Mouse (Mus musculus): ENCODE measurements at regions not wholly inside any gene's neighbourhood (a gene's known extent, or its start where the extent isn't known, plus 50 kb on each side); places are given as distances from the start of the nearest gene placed in this dataset.

DNA sequence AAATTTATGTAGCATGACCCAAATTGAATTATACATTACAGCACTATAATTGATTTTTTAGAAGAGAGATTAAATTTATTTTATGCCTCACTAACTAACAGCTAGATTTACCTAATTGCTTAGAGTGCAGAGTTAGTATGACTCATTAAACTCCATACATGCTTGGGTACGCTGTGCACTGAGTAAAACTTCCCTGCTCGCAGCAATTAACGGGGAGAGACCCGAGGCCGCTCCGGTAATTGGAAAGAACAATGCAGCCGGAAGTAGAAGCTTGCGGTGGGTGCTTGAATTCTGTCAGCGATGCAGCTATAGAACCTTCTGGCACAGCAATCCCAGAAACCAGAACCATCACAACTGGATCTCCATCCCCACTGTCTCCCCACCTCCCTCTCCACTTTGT, 261.8 kb downstream of the Tle3 start:
- no peak overlapping the region for H3K27ac ChIP-seq (ENCODE audit: insufficient read depth, low read depth, low read length, poor library complexity, severe bottlenecking)
- H3K4me1 ChIP-seq (ENCODE audit: control insufficient read depth in 2 of 2, insufficient read depth in 2 of 2, low read length in 2 of 2, poor library complexity in 1 of 2) = no peaks in the 10 kb centered on the region
- no peak overlapping the region for H3K9ac ChIP-seq (ENCODE audit: insufficient read depth, low read depth, low read length, poor library complexity, severe bottlenecking)
- H3K9me3 ChIP-seq (ENCODE audit: control insufficient read depth, insufficient read depth, low read depth, low read length) = no peaks in the 10 kb centered on the region
- no peaks in the 10 kb centered on the region for H3K36me3 ChIP-seq (ENCODE audit: control insufficient read depth, insufficient read depth, low read length, poor library complexity, severe bottlenecking)
- in situ Hi-C loops (cut with MboI; ENCODE audit: low sequenced_read_pairs in 2 of 2, unreplicated experiment in 2 of 2) = no loop called here
- TF ChIP-seq MAFK (IDR thresholded peaks at IDR 0.05; ENCODE audit: insufficient read depth, low read depth, low read length) (no peak), ZC3H11A (IDR thresholded peaks at IDR 0.05; ENCODE audit: borderline replicate concordance, low read depth, low read length) (no peak), CHD2 (IDR thresholded peaks at IDR 0.05; ENCODE audit: low read depth, low read length) (no peak), HCFC1 (IDR thresholded peaks at IDR 0.05; ENCODE audit: borderline replicate concordance, insufficient read depth, low read length) (no peak), ZNF384 (IDR thresholded peaks at IDR 0.05; ENCODE audit: low read depth, low read length) (no peak)
- no peak for DNase-seq (ENCODE audit: low read depth, low spot score)
- no peak overlapping the region for H3K4me3 ChIP-seq (ENCODE audit: insufficient read depth in 1 of 2, low read depth in 1 of 2, low read length in 2 of 2, poor library complexity in 1 of 2, severe bottlenecking in 1 of 2)

DNA sequence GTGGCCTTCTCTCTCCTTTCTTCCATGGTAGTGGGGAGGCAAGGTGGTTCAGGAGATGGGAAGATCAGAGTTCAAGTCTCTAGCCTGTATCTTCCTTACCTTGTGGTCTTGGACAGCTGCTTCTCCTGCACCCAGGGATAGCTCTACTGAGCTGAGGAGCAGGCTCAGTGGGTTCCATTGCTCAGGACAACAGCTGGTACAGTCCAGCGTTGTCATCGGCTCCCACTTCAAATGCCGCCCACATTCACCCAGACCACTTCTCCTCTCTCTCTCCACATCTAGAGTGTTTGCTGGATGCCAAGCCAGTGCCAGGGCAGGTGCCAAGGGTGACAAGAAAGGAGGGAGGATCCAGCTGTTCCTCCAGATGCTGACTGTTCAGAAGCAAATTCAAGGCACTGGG, 260.4 kb downstream of the Tle3 start:
- no peak overlapping the region for H3K9ac ChIP-seq (ENCODE audit: insufficient read depth, low read depth, low read length, poor library complexity, severe bottlenecking)
- no peaks in the 10 kb centered on the region for H3K36me3 ChIP-seq (ENCODE audit: control insufficient read depth, insufficient read depth, low read length, poor library complexity, severe bottlenecking)
- H3K27ac ChIP-seq (ENCODE audit: insufficient read depth, low read depth, low read length, poor library complexity, severe bottlenecking) = no peak overlapping the region
- in situ Hi-C loops (cut with MboI; ENCODE audit: low sequenced_read_pairs in 2 of 2, unreplicated experiment in 2 of 2) = no loop called here
- TF ChIP-seq HCFC1 (IDR thresholded peaks at IDR 0.05; ENCODE audit: borderline replicate concordance, insufficient read depth, low read length) (no peak), ZC3H11A (IDR thresholded peaks at IDR 0.05; ENCODE audit: borderline replicate concordance, low read depth, low read length) (no peak), MAFK (IDR thresholded peaks at IDR 0.05; ENCODE audit: insufficient read depth, low read depth, low read length) (no peak), CHD2 (IDR thresholded peaks at IDR 0.05; ENCODE audit: low read depth, low read length) (no peak), ZNF384 (IDR thresholded peaks at IDR 0.05; ENCODE audit: low read depth, low read length) (no peak)
- no peaks in the 10 kb centered on the region for H3K9me3 ChIP-seq (ENCODE audit: control insufficient read depth, insufficient read depth, low read depth, low read length)
- DNase-seq (ENCODE audit: low read depth, low spot score) = no peak
- no peak overlapping the region for H3K4me3 ChIP-seq (ENCODE audit: insufficient read depth in 1 of 2, low read depth in 1 of 2, low read length in 2 of 2, poor library complexity in 1 of 2, severe bottlenecking in 1 of 2)
- H3K4me1 ChIP-seq (ENCODE audit: control insufficient read depth in 2 of 2, insufficient read depth in 2 of 2, low read length in 2 of 2, poor library complexity in 1 of 2) = no peaks in the 10 kb centered on the region; a peak in 1 of 4 replicates

DNA sequence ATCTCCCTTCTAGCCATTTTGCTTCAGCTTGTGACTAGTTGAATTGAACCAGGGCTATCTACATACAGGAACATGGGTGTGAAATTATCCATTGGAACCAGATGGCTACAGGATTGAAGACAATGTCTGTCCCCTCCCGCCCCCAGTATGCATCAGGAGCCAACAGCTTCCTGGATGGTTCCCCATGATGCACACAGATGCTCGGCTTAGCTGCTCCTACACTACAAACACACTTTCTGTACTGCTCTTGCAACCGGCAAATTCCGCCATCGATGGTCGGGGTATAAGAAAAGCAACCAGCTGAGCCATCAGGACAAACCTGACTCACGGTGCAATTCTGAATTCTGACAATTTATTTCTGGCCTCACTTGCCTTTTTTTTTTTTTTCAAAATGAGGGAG, 258.9 kb downstream of the Tle3 start:
- Histone ChIP-seq H3K9me3 (ENCODE audit: control insufficient read depth, insufficient read depth, low read depth, low read length) (no peaks in the 10 kb centered on the region), H3K27ac (ENCODE audit: insufficient read depth, low read depth, low read length, poor library complexity, severe bottlenecking) (no peak overlapping the region), H3K4me3 (ENCODE audit: insufficient read depth in 1 of 2, low read depth in 1 of 2, low read length in 2 of 2, poor library complexity in 1 of 2, severe bottlenecking in 1 of 2) (no peak overlapping the region), H3K9ac (ENCODE audit: insufficient read depth, low read depth, low read length, poor library complexity, severe bottlenecking) (no peak overlapping the region), H3K36me3 (ENCODE audit: control insufficient read depth, insufficient read depth, low read length, poor library complexity, severe bottlenecking) (no peaks in the 10 kb centered on the region), H3K4me1 (ENCODE audit: control insufficient read depth in 2 of 2, insufficient read depth in 2 of 2, low read length in 2 of 2, poor library complexity in 1 of 2) (no peaks in the 10 kb centered on the region; a peak in 1 of 4 replicates)
- in situ Hi-C loops (cut with MboI; ENCODE audit: low sequenced_read_pairs in 2 of 2, unreplicated experiment in 2 of 2) = no loop called here
- no peak for DNase-seq (ENCODE audit: low read depth, low spot score)
- TF ChIP-seq ZC3H11A (IDR thresholded peaks at IDR 0.05; ENCODE audit: borderline replicate concordance, low read depth, low read length) (no peak), HCFC1 (IDR thresholded peaks at IDR 0.05; ENCODE audit: borderline replicate concordance, insufficient read depth, low read length) (no peak), CHD2 (IDR thresholded peaks at IDR 0.05; ENCODE audit: low read depth, low read length) (no peak), ZNF384 (IDR thresholded peaks at IDR 0.05; ENCODE audit: low read depth, low read length) (no peak), MAFK (IDR thresholded peaks at IDR 0.05; ENCODE audit: insufficient read depth, low read depth, low read length) (no peak)

DNA sequence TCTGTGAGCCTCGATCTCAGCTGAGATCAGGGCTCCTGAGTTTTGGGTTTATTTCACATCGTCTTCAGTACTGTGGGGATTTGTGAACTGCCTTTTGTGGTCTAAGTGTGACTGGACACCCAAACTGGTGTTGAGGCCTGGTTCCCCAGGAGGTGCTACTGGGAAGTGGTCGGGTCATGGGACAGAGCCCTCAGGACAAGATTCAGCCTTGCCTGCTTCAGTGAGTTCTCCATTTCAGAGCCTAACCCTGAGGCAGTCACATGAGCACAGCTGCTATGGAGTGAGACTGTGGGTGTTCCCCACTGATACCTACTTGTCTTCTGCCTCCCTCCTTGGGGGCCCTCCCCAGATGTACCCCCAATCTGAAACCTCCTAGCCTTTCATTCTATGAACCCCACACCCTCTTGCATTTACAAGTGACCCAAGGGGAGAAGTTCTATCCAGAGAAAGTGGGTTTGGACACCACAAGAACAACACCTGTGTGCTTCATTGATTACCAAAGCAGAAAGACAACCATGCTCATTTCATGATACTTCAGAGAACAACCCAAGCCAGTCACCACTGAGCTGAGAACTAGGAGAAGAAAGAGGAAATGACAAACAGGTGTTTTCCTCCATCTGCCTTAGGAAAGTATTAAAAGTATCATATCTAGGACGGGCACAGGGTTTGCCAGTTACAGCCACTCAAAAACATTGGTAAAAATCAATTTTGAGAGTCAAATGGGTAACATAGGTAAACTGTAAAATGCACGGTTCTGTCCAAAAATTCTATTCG, 255.8 kb downstream of the Tle3 start:
- no peaks in the 10 kb centered on the region for H3K9me3 ChIP-seq (ENCODE audit: control insufficient read depth, insufficient read depth, low read depth, low read length)
- H3K36me3 ChIP-seq (ENCODE audit: control insufficient read depth, insufficient read depth, low read length, poor library complexity, severe bottlenecking) = no peaks in the 10 kb centered on the region
- no peak overlapping the region for H3K9ac ChIP-seq (ENCODE audit: insufficient read depth, low read depth, low read length, poor library complexity, severe bottlenecking)
- H3K4me1 ChIP-seq (ENCODE audit: control insufficient read depth in 2 of 2, insufficient read depth in 2 of 2, low read length in 2 of 2, poor library complexity in 1 of 2) = peaks cover 0 to 7% of the 10 kb centered on the region in 2 experiments; a peak in 2 of 4 replicates
- no peak overlapping the region for H3K27ac ChIP-seq (ENCODE audit: insufficient read depth, low read depth, low read length, poor library complexity, severe bottlenecking)
- H3K4me3 ChIP-seq (ENCODE audit: insufficient read depth in 1 of 2, low read depth in 1 of 2, low read length in 2 of 2, poor library complexity in 1 of 2, severe bottlenecking in 1 of 2) = no peak overlapping the region
- in situ Hi-C loops (cut with MboI; ENCODE audit: low sequenced_read_pairs in 2 of 2, unreplicated experiment in 2 of 2) = no loop called here
- no peak for DNase-seq (ENCODE audit: low read depth, low spot score)
- TF ChIP-seq MAFK (IDR thresholded peaks at IDR 0.05; ENCODE audit: insufficient read depth, low read depth, low read length) (no peak), ZC3H11A (IDR thresholded peaks at IDR 0.05; ENCODE audit: borderline replicate concordance, low read depth, low read length) (no peak), CHD2 (IDR thresholded peaks at IDR 0.05; ENCODE audit: low read depth, low read length) (no peak), HCFC1 (IDR thresholded peaks at IDR 0.05; ENCODE audit: borderline replicate concordance, insufficient read depth, low read length) (no peak)
